Mouse (Mus musculus) heart, embryonic 10.5 days (tissue): ENCODE measurements at regions not wholly inside any gene's neighbourhood (a gene's known extent, or its start where the extent isn't known, plus 50 kb on each side); places are given as distances from the start of the nearest gene placed in this dataset.
A peak's percentile ranks its signal among the peaks of the same experiment; 100 is the strongest.

Experiments used
- DNase-seq: peaks from one replicate; pipeline ENCODE4 v3.0.0-alpha.2; 2017; ENCODE audit warnings: low spot score
- H3K27ac ChIP-seq: fragments of 300-500 bp; sonication (generic); 2 replicates; pipeline ENCODE4 v1.5.1; 2016; ENCODE audit warnings: mild to moderate bottlenecking
- H3K27me3 ChIP-seq: fragments of 300-500 bp; sonication (generic); 2 replicates; pipeline ENCODE4 v1.6.1; 2016; ENCODE audit warnings: mild to moderate bottlenecking; ENCODE audit not compliant: poor library complexity, insufficient read depth, severe bottlenecking
- H3K36me3 ChIP-seq: fragments of 300-500 bp; sonication (generic); 2 replicates; pipeline ENCODE4 v1.6.1; 2016; ENCODE audit warnings: mild to moderate bottlenecking, moderate library complexity
- H3K4me1 ChIP-seq: fragments of 300-500 bp; sonication (generic); 2 replicates; pipeline ENCODE4 v1.6.1; 2016; ENCODE audit warnings: mild to moderate bottlenecking
- H3K4me3 ChIP-seq: fragments of 300-500 bp; sonication (generic); 2 replicates; pipeline ENCODE4 v1.5.1; 2016; ENCODE audit warnings: mild to moderate bottlenecking, moderate library complexity
- H3K9me3 ChIP-seq: fragments of 300-500 bp; sonication (generic); 2 replicates; pipeline ENCODE4 v1.6.1; 2016; ENCODE audit warnings: mild to moderate bottlenecking, moderate library complexity
- WGBS: fragments of 180-500 bp; shearing (Covaris S2); methylation state at CpG from one replicate; pipeline ENCODE4 v1.1.7; 2016; 5-methylcytosine and 5-hydroxymethylcytosine counted together

DNA sequence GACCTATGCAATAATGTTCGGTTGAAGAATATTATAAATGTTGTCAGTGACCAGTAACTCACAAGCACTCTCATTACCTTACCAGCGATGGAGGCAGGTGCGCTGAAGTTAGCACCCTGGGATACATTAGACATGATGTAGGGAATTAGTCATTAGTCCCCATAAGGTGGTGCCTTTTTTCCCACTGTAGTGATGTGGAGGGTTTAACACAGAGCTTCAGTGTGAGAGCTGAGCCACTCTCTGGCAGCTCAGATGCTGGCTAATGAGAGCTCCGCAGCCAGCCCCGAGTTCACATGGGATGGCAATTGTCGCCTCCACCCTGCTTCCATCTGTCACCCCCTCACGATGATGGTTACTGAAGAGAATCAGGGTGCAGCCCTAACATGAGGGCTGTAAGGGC, 286.6 kb downstream of the Lnpk start:
- no peak overlapping the region for H3K27ac ChIP-seq
- no peaks in the 10 kb centered on the region for H3K27me3 ChIP-seq
- H3K4me3 ChIP-seq: no peak overlapping the region
- no peaks in the 10 kb centered on the region for H3K9me3 ChIP-seq
- no peak for DNase-seq
- H3K36me3 ChIP-seq: no peaks in the 10 kb centered on the region
- 85% methylated on average over 7 of the region's 7 CpGs for WGBS
- no peaks in the 10 kb centered on the region for H3K4me1 ChIP-seq

DNA sequence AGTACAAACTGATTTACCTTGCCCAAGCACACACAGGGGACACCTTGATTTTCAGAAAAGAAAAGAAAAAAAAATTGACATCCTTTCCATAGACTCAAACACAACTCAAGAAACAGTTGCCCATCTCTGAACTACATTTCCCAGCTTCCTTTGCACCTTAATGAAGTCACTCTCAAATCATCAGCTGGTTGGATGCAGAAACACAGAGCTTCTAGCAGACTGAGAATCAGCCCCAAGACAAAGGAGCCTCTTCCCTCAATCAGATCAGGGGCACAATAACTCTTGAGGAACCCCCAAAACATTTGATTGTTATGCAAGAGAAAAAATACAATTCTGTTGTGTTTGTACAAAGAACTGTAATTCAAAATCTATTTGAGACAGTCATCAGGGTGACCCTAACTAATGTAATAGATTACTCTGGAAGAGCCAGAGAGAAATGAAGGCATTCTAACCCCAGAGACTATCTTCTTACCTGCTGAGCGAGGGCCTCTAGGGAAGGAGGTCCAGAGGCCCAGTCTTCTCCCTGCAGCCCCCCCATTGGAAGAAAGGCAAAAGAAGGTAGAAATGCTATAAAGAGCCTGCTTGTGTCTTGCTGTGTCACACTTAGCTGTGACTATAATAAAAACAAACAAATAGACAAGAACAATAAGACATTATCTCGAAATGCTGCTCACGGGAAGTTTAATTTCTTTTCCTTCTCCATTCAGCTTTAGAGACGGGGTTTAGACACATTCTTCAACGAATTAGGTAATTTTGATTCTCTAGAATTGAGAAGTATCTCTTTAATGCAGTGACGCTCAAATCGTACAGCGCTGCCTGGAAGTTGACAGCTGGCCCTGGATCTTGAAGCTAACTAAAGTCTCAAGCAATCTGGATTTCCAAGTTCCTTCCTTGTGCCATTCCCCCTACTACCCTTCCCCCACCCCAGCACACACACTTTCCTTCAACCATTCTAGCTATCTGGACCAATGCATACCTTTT, 287.5 kb downstream of the Lnpk start:
- peaks cover 3% of the 10 kb centered on the region; the same call in 1 of the 2 replicates for H3K9me3 ChIP-seq
- no peaks in the 10 kb centered on the region for H3K4me1 ChIP-seq
- no peak overlapping the region for H3K4me3 ChIP-seq
- 76% methylated on average over 8 of the region's 8 CpGs for WGBS
- no peaks in the 10 kb centered on the region for H3K36me3 ChIP-seq
- no peaks in the 10 kb centered on the region for H3K27me3 ChIP-seq
- DNase-seq: no peak
- no peak overlapping the region for H3K27ac ChIP-seq

DNA sequence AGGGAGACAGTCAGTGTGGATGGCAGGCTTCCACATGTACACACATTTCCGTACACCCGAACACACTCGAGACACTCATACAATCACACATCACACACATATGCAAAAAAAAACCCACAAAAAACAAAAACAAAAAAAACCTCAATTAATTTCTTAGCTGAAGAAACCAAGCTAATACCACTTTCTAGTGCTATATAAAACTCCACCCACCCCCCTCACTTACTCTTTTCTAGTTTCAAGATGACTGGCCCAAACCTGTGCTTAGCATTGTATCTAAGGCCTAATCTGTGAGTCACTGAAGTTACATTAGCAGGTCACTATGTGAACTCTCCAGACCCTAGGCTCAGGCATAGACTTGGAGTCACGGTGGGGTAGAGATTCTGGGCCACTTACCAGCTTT, 293.6 kb downstream of the Lnpk start:
- no peaks in the 10 kb centered on the region for H3K36me3 ChIP-seq
- 90% methylated on average over 4 of the region's 4 CpGs for WGBS
- no peak overlapping the region for H3K27ac ChIP-seq
- no peak overlapping the region for H3K4me3 ChIP-seq
- DNase-seq: no peak
- peaks cover 5% of the 10 kb centered on the region; the same call in 1 of the 2 replicates for H3K9me3 ChIP-seq
- H3K27me3 ChIP-seq: no peaks in the 10 kb centered on the region
- H3K4me1 ChIP-seq: no peaks in the 10 kb centered on the region

DNA sequence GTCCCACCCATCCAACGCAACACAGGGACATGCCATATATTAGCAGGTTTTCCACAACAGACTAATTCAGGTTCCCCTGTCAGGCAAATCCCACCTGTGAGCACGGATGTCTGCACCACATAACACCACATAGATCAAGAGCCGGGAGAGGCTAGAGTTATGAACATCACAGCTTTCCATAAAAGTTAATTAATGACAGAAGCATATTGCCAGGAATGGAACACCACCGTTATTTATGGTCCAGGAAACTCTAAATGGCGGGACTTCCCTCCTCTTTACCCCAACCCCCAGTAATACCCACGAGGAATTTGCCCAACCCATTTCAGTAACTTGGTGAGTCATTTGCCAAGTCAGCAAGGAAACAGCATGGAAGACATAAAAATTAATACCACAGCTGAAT, 314.3 kb downstream of the Lnpk start:
- H3K27ac ChIP-seq: no peak overlapping the region
- DNase-seq: no peak
- H3K27me3 ChIP-seq: no peaks in the 10 kb centered on the region
- no peak overlapping the region for H3K4me3 ChIP-seq
- no peaks in the 10 kb centered on the region for H3K4me1 ChIP-seq
- H3K9me3 ChIP-seq: no peaks in the 10 kb centered on the region
- 89% methylated on average over 6 of the region's 6 CpGs for WGBS
- no peaks in the 10 kb centered on the region for H3K36me3 ChIP-seq

DNA sequence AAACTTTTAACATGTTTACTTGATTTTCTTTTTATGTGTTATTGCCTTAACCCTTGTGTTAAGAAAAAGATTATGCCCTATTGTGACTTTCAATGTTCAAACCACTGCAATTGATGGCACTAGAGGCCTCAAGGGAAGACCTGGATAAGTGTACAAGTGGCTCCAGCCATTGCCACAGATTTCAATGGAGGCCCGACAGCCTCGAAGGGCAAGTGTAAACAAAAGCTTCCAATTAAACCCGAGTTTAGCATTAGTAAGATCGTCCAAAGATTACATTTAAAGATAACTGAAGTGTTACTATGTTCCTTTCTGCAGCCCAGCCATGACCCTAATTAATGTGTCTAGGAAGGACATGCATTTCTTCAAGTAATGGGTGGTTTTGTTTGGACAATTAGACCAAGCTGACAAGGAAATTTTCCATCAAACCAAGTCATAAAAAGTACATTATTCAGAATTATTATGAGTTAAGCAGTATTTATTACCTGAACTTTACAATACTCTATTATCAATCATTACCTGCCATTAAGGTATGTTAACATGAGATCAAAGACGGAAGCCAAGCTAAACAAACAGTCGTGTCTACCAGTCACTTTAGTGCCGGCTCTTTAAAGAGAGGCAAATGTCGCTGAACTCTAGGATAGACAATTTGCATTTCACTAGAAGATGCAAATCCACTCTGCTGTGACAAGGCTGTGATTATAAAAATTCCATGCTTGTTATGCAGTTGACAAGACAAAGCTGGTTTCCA, 322.0 kb downstream of the Lnpk start:
- H3K4me3 ChIP-seq: no peak overlapping the region
- WGBS: 59% methylated on average over 8 of the region's 8 CpGs
- no peaks in the 10 kb centered on the region for H3K36me3 ChIP-seq
- H3K4me1 ChIP-seq: no peaks in the 10 kb centered on the region
- no peak overlapping the region for H3K27ac ChIP-seq
- no peak for DNase-seq
- H3K9me3 ChIP-seq: no peaks in the 10 kb centered on the region
- no peaks in the 10 kb centered on the region for H3K27me3 ChIP-seq

DNA sequence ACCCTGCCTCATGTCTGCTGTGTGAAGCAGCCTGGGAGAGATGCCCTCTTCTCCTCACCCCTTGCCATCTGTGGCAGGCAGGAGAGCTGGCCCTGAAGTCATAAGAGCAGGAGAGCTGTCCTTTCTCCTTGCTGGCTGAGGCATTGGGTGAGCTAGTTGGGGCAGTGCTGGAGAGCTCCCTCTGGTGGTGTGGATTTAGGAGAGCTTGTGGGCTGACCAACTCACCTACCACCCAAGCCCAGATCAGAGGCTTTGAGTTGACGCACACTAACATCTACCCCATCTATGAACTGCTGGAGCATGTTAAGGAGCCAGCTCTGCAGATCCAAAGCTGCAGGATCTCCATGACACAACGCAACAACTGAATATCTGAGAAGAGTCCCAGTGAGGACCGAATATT, 331.7 kb downstream of the Lnpk start:
- WGBS: 81% methylated on average over 3 of the region's 3 CpGs
- no peaks in the 10 kb centered on the region for H3K27me3 ChIP-seq
- DNase-seq: peak; percentile 55
- no peaks in the 10 kb centered on the region for H3K9me3 ChIP-seq
- H3K27ac ChIP-seq: no peak overlapping the region
- H3K4me3 ChIP-seq: no peak overlapping the region
- H3K36me3 ChIP-seq: no peaks in the 10 kb centered on the region
- H3K4me1 ChIP-seq: no peaks in the 10 kb centered on the region

DNA sequence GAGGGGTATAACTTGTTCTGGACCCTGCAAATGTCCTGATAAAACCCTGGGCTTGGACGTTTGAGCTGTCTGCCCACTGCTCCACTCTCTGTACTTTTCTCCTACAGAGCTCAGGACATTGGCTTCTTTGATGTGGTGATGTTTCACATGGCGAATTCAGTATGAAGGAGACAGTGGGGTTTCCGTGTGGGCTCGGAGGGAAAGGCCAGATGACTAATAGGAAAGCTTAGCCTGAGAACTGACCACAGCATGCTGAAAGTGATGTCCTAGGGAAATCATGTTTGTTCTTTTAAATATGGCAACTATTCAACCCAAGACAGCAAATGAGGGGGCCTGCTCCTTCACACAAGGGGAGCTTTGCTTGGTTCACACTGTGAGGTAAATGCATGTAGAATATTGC, 332.6 kb downstream of the Lnpk start:
- no peaks in the 10 kb centered on the region for H3K27me3 ChIP-seq
- WGBS: 74% methylated on average over 4 of the region's 4 CpGs
- H3K36me3 ChIP-seq: no peaks in the 10 kb centered on the region
- peak; percentile 25 for DNase-seq
- H3K9me3 ChIP-seq: no peaks in the 10 kb centered on the region
- no peak overlapping the region for H3K4me3 ChIP-seq
- H3K27ac ChIP-seq: no peak overlapping the region
- no peaks in the 10 kb centered on the region for H3K4me1 ChIP-seq

DNA sequence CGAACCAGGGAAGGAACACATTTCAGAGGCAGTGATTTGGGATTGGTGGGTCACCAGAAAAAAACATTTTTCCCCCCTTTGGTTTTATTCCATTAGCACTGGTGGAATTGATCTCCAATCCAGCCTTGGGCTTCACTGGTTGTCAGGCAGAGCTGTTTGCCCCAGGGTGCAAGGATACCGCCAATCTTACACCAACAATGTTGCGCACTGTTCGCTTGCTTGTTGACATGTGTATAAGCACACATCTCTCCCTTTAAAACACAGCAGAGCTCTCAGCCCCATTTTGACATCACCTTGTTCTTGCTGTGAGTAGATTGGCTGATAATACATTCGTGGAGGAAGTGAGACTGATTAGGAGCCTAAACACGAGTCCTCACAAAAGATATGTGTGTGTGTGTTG, 333.1 kb upstream of the Atp5g3 start:
- no peak overlapping the region for H3K27ac ChIP-seq
- WGBS: 72% methylated on average over 6 of the region's 6 CpGs
- H3K27me3 ChIP-seq: no peaks in the 10 kb centered on the region
- H3K36me3 ChIP-seq: no peaks in the 10 kb centered on the region
- H3K9me3 ChIP-seq: no peaks in the 10 kb centered on the region
- no peak for DNase-seq
- no peaks in the 10 kb centered on the region for H3K4me1 ChIP-seq
- no peak overlapping the region for H3K4me3 ChIP-seq

DNA sequence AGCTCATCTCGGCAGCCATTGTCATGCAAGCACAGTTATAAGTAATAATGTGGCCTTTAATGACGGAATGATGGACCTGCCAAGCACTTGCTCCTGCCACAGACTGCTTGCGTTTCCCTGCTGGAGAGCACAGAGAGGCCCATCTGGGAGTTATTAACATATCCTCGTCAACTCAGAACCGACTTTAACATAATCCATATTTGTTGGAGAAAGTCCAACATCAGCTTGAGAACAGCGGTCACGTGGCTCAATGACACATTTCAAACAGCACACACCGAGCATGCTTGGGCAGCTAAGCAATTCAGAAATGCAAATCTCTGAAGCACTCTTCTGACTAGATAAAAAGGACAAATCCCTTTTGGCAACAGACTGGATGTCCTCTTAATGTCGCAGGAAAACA, 332.7 kb upstream of the Atp5g3 start:
- no peaks in the 10 kb centered on the region for H3K27me3 ChIP-seq
- WGBS: 71% methylated on average over 9 of the region's 9 CpGs
- no peaks in the 10 kb centered on the region for H3K4me1 ChIP-seq
- DNase-seq: no peak
- H3K36me3 ChIP-seq: no peaks in the 10 kb centered on the region
- no peak overlapping the region for H3K4me3 ChIP-seq
- H3K9me3 ChIP-seq: no peaks in the 10 kb centered on the region
- H3K27ac ChIP-seq: no peak overlapping the region

DNA sequence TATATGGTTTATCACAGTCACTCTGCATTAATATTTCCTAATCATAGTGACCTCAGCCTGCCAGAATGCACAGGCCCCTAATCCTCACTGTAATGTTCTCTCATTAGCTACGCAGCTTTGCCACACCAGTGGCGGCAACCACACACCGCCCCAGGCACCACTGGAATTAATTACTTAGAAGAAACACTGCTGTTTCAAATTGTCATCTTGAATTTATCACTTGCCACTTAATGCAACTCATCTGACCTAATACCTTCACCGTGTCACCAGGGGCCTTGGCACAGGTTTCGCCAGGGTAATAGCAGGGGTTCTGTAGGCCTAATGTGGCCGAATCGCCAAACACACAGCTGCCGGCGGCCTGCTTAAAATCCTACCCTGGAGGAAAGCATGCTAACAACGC, 328.5 kb upstream of the Atp5g3 start:
- no peak overlapping the region for H3K4me3 ChIP-seq
- no peak overlapping the region for H3K27ac ChIP-seq
- peak; percentile 39 for DNase-seq
- no peaks in the 10 kb centered on the region for H3K9me3 ChIP-seq
- WGBS: 84% methylated on average over 10 of the region's 10 CpGs
- no peaks in the 10 kb centered on the region for H3K36me3 ChIP-seq
- no peaks in the 10 kb centered on the region for H3K4me1 ChIP-seq
- no peaks in the 10 kb centered on the region for H3K27me3 ChIP-seq

DNA sequence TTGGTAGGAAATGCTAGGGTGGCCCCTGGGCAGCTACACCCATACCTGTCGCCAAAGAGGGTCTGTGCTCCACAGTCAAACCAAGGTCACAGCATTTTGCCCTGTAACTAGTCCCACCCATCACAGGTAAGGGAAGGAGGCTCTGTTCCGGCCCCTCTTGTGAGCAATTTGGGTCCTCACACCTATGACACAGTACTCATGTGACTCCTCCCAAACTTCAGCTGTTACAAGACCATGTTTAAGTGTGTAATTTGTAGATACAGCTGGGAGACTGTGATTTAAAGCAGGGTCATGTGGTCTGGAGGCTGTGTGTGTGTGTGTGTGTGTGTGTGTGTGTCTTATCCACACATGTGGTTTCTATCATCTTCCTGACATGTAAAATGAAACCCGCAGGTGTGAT, 306.3 kb upstream of the Atp5g3 start:
- Histone ChIP-seq H3K4me3 (no peak overlapping the region), H3K27ac (no peak overlapping the region), H3K4me1 (no peaks in the 10 kb centered on the region), H3K36me3 (no peaks in the 10 kb centered on the region), H3K9me3 (no peaks in the 10 kb centered on the region), H3K27me3 (no peaks in the 10 kb centered on the region)
- WGBS: 84% methylated on average over 3 of the region's 3 CpGs
- DNase-seq: no peak

DNA sequence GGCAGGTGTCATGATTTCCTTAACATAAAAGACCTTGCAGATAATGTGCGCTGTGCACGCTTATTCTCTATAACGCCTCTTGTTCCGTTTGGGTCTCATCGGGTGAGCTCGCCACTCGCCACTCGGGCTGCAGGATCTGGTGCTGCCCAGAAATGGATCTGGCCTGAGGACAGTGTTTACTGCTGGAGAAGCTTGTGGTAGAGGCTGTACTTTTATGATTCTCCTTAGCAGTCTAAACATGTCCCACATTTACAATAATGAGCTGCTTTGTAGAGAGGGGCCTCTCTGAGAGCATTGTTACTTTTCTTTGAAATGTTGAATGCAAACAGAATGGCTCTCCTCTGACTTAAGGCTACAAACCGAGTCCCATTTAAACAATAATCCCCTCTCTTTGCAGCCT, 299.1 kb upstream of the Atp5g3 start:
- peaks cover 12% of the 10 kb centered on the region for H3K4me1 ChIP-seq
- no peaks in the 10 kb centered on the region for H3K9me3 ChIP-seq
- 78% methylated on average over 9 of the region's 9 CpGs for WGBS
- H3K27ac ChIP-seq: no peak overlapping the region
- H3K36me3 ChIP-seq: no peaks in the 10 kb centered on the region
- H3K4me3 ChIP-seq: no peak overlapping the region
- DNase-seq: no peak
- no peaks in the 10 kb centered on the region for H3K27me3 ChIP-seq

DNA sequence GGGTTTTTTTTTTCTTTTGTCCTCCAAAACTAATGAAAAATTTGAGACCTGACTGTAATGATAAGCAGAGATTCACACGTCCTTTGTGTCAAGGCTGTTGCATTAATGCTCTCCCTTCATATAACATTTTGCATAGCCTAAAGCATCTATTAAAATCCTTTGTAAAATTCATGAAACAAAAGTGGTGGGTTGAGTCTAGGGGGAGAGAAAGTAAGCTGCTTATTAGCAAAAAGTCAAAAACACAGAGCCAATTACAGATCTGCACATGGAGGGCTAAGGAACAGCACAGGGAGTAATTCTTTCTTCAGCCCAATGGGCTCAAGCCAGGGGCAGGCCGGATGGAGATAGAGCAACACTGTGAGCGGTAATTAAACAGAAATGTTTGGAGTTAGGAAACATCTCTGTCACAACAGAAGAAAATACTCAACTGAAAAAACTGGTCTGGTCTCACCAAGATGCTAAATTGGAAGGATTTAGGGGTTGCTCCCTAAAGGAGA, 298.3 kb upstream of the Atp5g3 start:
- WGBS: 79% methylated on average over 3 of the region's 3 CpGs
- H3K9me3 ChIP-seq: no peaks in the 10 kb centered on the region
- DNase-seq: no peak
- no peak overlapping the region for H3K4me3 ChIP-seq
- no peak overlapping the region for H3K27ac ChIP-seq
- no peaks in the 10 kb centered on the region for H3K27me3 ChIP-seq
- peaks cover 12% of the 10 kb centered on the region for H3K4me1 ChIP-seq
- H3K36me3 ChIP-seq: no peaks in the 10 kb centered on the region
